Mouse (Mus musculus) adrenal gland, postnatal 14 days (tissue): Measurements from ENCODE around the gene Olfr1395. TPM values are rescaled to one million over a fixed set of nuclear protein-coding genes. Genes with fewer than 3 reads are reported as not detected.
"Not testable (repeated sequence)": the region's sequence is repeated elsewhere in the genome, so short reads cannot be mapped to it uniquely, and the experiment has no call there.

Experiments used
- DNase-seq: peaks from one replicate; pipeline ENCODE4 v3.0.0; 2021; ENCODE audit warnings: mixed read lengths
- total RNA-seq: library from RNA; stranded (reverse); gene quantifications from 2 replicates; pipeline ENCODE4 v1.2.3, GENCODE M21; 2021

Olfr1395 gene
- total RNA-seq, 1 experiment from 2014 or later, result not detected

- DNase-seq, result no peak
Observed at GRCm38 (mm10) chr11:49175345-49175744, 33.3 kb downstream of the Olfr1395 start.

GRCm38 (mm10) chr11:49176047-49176779 lies 34.1 kb downstream of the Olfr1395 start:
- not testable (repeated sequence) for DNase-seq

GRCm38 (mm10) chr11:49183172-49183571 lies 41.1 kb downstream of the Olfr1395 start:
- no peak for DNase-seq

GRCm38 (mm10) chr11:49186452-49186851 lies 44.4 kb downstream of the Olfr1395 start:
- DNase-seq, result no peak

GRCm38 (mm10) chr11:49186955-49187488 lies 44.9 kb downstream of the Olfr1395 start, which contains the start of gene Btnl9:
Gene Btnl9, minus strand, starts transcription at chr11:49187159.
- no peak for DNase-seq

- DNase-seq, result no peak
Observed at GRCm38 (mm10) chr11:49187701-49188100, 45.6 kb downstream of the Olfr1395 start.

- peak; percentile 75 for DNase-seq
Observed at GRCm38 (mm10) chr11:49189737-49190136, 47.7 kb downstream of the Olfr1395 start.

GRCm38 (mm10) chr11:49191083-49191482 lies 49.0 kb downstream of the Olfr1395 start:
- DNase-seq, result no peak

GRCm38 (mm10) chr11:49194771-49195170 lies 52.7 kb downstream of the Olfr1395 start:
- DNase-seq, result not testable (repeated sequence)

GRCm38 (mm10) chr11:49195819-49196322 lies 53.8 kb downstream of the Olfr1395 start:
- peak; percentile 46 for DNase-seq

Other genes starting within 250 kb of the Olfr1395 start
- gene Gm5431, start 240.1 kb upstream of the Olfr1395 start, total RNA-seq, result 0.96 and 1.8 TPM in 2 replicates
- 4.8 and 5.9 TPM in 2 replicates for gene Psme2b, start 196.1 kb upstream of the Olfr1395 start, total RNA-seq
- gene Olfr56, start 163.4 kb upstream of the Olfr1395 start, total RNA-seq, result not detected in 2 replicates
- 2.3 and 6.9 TPM in 2 replicates for gene 9930111J21Rik1, start 162.9 kb upstream of the Olfr1395 start, total RNA-seq
- gene Gm12185, start 150.0 kb upstream of the Olfr1395 start, total RNA-seq, result 2.7 and 3.4 TPM in 2 replicates
- 2.8 and 3.6 TPM in 2 replicates for gene Tgtp1, start 148.1 kb upstream of the Olfr1395 start, total RNA-seq
- gene 9930111J21Rik2, start 91.0 kb upstream of the Olfr1395 start, total RNA-seq, result 3.4 and 9.1 TPM in 2 replicates
- gene Tgtp2, start 78.1 kb upstream of the Olfr1395 start, total RNA-seq, result 0.44 and 3.5 TPM in 2 replicates
- gene Ifi47, start 65.7 kb upstream of the Olfr1395 start, total RNA-seq, result 5.1 and 8.9 TPM in 2 replicates
- gene Olfr1396, start 27.4 kb upstream of the Olfr1395 start, total RNA-seq, result 0.53 and 0.67 TPM in 2 replicates
- not detected in 2 replicates for gene Olfr1394, start 12.1 kb downstream of the Olfr1395 start, total RNA-seq
- gene Btnl9, start 44.9 kb downstream of the Olfr1395 start, total RNA-seq, result 32.0 and 38.6 TPM in 2 replicates
- 33.2 and 36.9 TPM in 2 replicates for gene Zfp62, start 61.0 kb downstream of the Olfr1395 start, total RNA-seq
- 95.9 and 96.7 TPM in 2 replicates for gene Mgat1, start 101.9 kb downstream of the Olfr1395 start, total RNA-seq
- gene Olfr1393, start 136.0 kb downstream of the Olfr1395 start, total RNA-seq, result not detected in 2 replicates
- not detected in 2 replicates for gene Olfr1392, start 143.0 kb downstream of the Olfr1395 start, total RNA-seq
- not detected in 2 replicates for gene Olfr10, start 162.5 kb downstream of the Olfr1395 start, total RNA-seq
- gene Olfr1391, start 180.5 kb downstream of the Olfr1395 start, total RNA-seq, result not detected in 2 replicates
- not detected in 2 replicates for gene Olfr1390, start 192.9 kb downstream of the Olfr1395 start, total RNA-seq